Mouse (Mus musculus): ENCODE results near the gene Dnal1. TPM values are rescaled to one million over a fixed set of nuclear protein-coding genes. Genes with fewer than 3 reads are reported as not detected.
"Not testable (repeated sequence)": the region's sequence is repeated elsewhere in the genome, so short reads cannot be mapped to it uniquely, and the experiment has no call there.

Gene Dnal1
- polyA plus RNA-seq (2012; ENCODE audit: insufficient read depth, insufficient read length, low replicate concordance, missing spikeins), result not detected in 2 replicates

DNA sequence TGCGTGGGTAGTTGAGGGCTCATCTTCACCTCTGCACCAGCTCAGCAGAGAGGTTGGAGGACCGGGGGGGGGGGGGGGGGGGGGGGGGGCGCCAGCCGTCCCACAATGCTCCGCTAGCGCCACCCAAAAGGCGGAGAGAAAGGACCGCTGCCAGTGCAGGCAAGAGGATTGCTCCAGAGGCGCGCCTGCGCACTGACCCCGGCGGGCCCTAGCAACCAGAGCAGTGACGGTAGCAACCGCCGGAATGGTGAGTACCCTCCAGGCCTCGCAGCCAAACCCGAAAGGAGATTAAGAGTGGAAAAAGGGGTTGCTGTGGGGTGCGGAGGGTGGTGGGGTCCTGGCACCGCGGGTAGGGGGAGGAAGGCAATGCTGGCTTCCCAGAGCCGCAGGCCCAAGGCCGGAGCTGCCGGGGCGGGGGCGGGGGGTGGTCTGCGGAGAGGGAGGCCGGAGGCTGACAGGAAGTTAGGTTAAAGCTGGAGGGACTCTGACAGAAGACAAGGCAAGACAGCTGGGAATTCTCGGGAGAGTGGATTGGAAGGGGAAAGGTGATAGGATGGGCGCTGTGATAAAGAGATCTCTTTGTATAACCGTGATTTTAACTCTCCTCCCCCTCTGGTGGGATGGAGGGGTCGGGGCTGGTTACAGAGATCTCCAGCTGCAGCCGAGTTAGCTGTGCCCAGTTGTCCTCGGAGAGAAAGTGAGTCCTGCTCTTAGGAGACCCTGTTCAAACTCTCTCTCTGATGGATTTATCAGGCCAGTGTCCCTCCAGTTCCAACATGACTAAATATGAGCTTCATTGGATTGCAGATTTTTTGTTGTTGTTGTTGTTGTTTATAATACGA is at the start of gene Dnal1:
Dnal1 (plus strand) TSS at position 214 of the 842 bp plus-strand sequence.
- TF ChIP-seq CTCF (IDR thresholded peaks at IDR 0.05; ENCODE audit: insufficient read depth, low read depth, low read length) (no peak), POLR2A (IDR thresholded peaks at IDR 0.05; ENCODE audit: insufficient read depth, low read depth, low read length) (peak; percentile 42; the same call in 1 of the 2 replicates)
- Histone ChIP-seq H3K4me1 (ENCODE audit: control insufficient read depth, insufficient read depth, low read length) (no peaks in the 10 kb centered on the region), H3K4me3 (ENCODE audit: insufficient read depth, low read depth, low read length) (peak within 1 kb of the TSS; percentile 63), H3K27ac (ENCODE audit: insufficient read depth, low read depth, low read length) (peak within 1 kb of the TSS; percentile 38; the same call in 1 of the 2 replicates)
- WGBS, result 2% methylated on average over 34 of the region's 35 CpGs

DNA sequence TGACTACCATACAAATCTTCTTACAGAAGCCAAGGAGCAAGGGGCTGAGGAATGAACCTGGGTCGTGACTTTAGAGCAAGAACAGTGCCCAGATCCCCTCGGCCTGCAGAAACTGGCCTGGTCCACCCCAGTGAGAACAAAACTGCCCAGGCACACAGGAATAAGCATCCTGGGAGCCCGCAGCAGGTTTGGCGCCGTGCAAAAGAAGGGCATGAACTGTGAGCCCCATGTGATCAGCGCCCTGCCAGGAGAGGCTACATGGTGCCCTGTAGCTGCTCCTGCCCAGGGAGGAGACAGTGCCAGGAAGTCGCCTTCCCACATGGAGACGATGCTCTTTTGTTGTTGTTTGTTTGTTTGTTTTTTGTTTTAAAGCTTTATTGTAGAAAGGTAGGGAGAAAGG is 49.5 kb upstream of the Dnal1 start:
- WGBS, result 75% methylated on average over 8 of the region's 8 CpGs
- 0 out of 2 replicates have a peak, but pooled peaks cover under 1% of the 10 kb centered on the region for H3K4me1 ChIP-seq (ENCODE audit: control insufficient read depth, insufficient read depth, low read length)
- H3K27ac ChIP-seq (ENCODE audit: insufficient read depth, low read depth, low read length), result no peak overlapping the region
- TF ChIP-seq CTCF (IDR thresholded peaks at IDR 0.05; ENCODE audit: insufficient read depth, low read depth, low read length) (no peak), POLR2A (IDR thresholded peaks at IDR 0.05; ENCODE audit: insufficient read depth, low read depth, low read length) (no peak)
- H3K4me3 ChIP-seq (ENCODE audit: insufficient read depth, low read depth, low read length), result no peak overlapping the region

DNA sequence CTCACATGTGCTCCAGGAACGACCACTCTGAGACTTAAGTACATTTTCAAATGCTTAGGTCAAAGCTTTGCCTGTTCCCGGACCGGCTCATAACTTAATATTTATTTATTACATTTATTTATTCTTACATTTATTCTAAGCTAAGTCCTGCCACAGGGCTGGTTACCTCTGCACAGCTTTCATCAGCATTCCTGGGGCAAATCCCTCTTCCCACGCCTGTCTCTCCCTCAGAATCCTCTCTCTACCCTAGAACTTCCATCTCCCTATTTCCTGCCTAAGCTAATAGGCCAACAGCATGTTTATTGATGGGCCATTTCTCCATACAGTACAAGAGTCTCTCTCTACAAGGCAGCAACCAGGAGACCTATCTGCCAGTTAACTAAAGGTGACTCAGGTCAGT is 46.4 kb upstream of the Dnal1 start:
- 94% methylated on average over 4 of the region's 4 CpGs for WGBS
- Histone ChIP-seq H3K27ac (ENCODE audit: insufficient read depth, low read depth, low read length) (no peak overlapping the region), H3K4me1 (ENCODE audit: control insufficient read depth, insufficient read depth, low read length) (peaks cover 5% of the 10 kb centered on the region), H3K4me3 (ENCODE audit: insufficient read depth, low read depth, low read length) (no peak overlapping the region)
- TF ChIP-seq POLR2A (IDR thresholded peaks at IDR 0.05; ENCODE audit: insufficient read depth, low read depth, low read length) (no peak), CTCF (IDR thresholded peaks at IDR 0.05; ENCODE audit: insufficient read depth, low read depth, low read length) (no peak)

DNA sequence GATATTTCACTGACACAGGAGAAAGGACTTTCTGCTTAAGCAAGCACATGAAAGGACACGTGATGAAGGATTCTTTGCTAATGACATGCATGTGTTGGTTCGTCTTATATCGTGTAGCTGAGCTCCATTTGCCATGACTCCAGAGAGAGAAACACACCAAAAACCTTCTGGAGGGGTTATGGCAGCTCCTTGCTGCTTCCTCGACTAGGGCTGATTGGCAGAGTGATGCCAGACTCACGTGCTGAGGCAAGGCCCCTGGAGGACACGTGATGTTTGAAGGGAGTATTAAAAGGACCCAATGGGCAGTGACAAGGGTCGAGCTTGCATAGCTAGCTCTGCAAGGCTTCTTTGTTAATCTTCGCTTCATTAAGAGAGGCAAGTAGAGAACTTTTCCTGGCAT is 45.9 kb upstream of the Dnal1 start:
- WGBS, result 70% methylated on average over 8 of the region's 8 CpGs
- Histone ChIP-seq H3K27ac (ENCODE audit: insufficient read depth, low read depth, low read length) (no peak overlapping the region), H3K4me3 (ENCODE audit: insufficient read depth, low read depth, low read length) (no peak overlapping the region), H3K4me1 (ENCODE audit: control insufficient read depth, insufficient read depth, low read length) (peaks cover 5% of the 10 kb centered on the region)
- TF ChIP-seq POLR2A (IDR thresholded peaks at IDR 0.05; ENCODE audit: insufficient read depth, low read depth, low read length) (no peak), CTCF (IDR thresholded peaks at IDR 0.05; ENCODE audit: insufficient read depth, low read depth, low read length) (no peak)

DNA sequence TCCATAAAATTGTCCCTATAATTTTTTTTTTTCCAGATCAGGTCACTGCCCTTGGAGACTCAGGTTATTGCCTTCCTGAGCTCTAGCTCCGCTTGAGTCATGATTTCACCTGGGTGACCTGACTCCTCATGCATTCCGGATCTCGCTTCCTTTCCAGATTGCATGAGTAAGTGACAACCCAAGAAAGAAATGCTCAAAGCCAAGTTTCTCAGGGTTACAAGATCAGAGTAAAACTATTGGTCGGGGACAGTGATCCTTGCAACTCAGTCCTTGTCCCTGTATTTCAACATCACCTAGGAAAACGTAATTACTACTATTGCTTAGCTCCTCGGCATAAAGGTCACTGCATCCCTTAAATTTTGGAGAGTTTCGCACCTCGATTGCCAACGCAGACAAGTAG is 45.2 kb upstream of the Dnal1 start, which contains the start of gene Acot5:
Acot5 (plus strand) TSS at position 340 of the 400 bp plus-strand sequence.
- Histone ChIP-seq H3K4me1 (ENCODE audit: control insufficient read depth, insufficient read depth, low read length) (peaks cover 5% of the 10 kb centered on the region), H3K4me3 (ENCODE audit: insufficient read depth, low read depth, low read length) (peak within 1 kb of the TSS; percentile 44), H3K27ac (ENCODE audit: insufficient read depth, low read depth, low read length) (no peak within 1 kb of the TSS)
- 58% methylated on average over 9 of the region's 9 CpGs for WGBS
- no peak for TF ChIP-seq POLR2A (IDR thresholded peaks at IDR 0.05; ENCODE audit: insufficient read depth, low read depth, low read length)
- no peak for TF ChIP-seq CTCF (IDR thresholded peaks at IDR 0.05; ENCODE audit: insufficient read depth, low read depth, low read length)

DNA sequence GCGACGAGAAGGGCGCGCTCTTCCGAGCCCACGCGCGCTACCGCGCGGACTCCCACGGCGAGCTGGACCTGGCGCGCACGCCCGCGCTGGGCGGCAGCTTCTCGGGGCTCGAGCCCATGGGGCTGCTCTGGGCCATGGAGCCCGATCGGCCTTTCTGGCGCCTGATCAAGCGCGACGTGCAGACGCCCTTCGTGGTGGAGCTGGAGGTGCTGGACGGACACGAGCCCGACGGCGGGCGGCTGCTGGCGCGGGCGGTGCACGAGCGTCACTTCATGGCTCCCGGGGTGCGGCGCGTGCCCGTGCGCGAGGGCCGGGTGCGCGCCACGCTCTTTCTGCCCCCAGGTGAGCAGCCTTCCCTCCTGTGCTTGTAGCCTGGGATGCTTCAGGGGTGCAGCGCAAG is 44.6 kb upstream of the Dnal1 start:
- H3K4me1 ChIP-seq (ENCODE audit: control insufficient read depth, insufficient read depth, low read length); H3K27ac ChIP-seq (ENCODE audit: insufficient read depth, low read depth, low read length): not testable (repeated sequence)
- H3K4me3 ChIP-seq (ENCODE audit: insufficient read depth, low read depth, low read length), result peak overlapping the region; percentile 44
- WGBS, result 2% methylated on average over 52 of the region's 52 CpGs

DNA sequence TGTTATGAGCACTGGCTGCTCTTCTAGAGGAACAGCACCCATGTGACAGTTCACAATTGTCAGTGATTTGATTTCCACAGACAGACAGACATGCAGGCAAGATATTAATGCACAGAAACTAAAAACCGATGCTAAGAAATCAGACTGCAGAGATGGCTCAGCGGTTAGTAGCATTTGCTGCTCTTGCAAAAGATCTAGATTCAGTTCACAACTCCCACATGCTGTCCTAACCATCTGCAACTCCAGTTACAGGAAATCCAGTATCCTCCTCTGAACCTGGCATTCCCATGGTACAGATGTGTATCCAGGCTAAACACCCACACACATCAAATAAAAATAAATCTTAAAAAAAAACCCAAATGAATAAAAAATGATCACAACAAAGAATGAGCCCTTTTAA is 42.5 kb upstream of the Dnal1 start:
- no peak overlapping the region for H3K4me3 ChIP-seq (ENCODE audit: insufficient read depth, low read depth, low read length)
- H3K27ac ChIP-seq (ENCODE audit: insufficient read depth, low read depth, low read length), result no peak overlapping the region
- TF ChIP-seq CTCF (IDR thresholded peaks at IDR 0.05; ENCODE audit: insufficient read depth, low read depth, low read length) (no peak), POLR2A (IDR thresholded peaks at IDR 0.05; ENCODE audit: insufficient read depth, low read depth, low read length) (no peak)
- WGBS, result 53% methylated on average over 2 of the region's 2 CpGs
- peaks cover 5% of the 10 kb centered on the region for H3K4me1 ChIP-seq (ENCODE audit: control insufficient read depth, insufficient read depth, low read length)

DNA sequence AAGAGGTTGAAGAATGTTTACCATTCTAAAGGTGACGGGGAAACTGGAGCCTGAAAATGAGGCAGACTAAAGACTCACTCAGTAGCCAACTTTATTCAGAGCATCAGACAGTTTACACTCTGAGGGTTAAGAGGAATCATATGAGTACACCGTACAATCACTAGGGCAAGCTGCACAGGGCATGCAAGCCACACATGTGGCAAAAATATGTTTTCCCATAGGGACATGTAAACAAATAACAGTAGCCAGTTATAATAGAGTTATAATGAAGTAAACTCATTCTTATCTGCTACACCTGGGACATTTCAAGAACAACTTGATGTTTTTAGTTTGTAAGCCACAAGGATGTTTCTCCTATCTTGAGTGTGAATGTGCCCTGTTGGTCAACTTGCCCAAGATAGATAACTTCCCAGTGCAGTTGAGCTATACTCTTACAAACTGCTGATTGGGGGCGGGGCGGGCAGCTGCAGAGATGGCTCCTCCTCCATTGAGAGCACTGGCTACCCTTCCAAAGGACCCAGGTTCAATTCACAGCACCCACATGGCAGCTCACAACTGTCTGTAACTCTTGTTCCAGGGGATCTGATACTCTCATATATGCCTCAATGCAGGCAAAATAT is 36.7 kb upstream of the Dnal1 start:
- TF ChIP-seq CTCF (IDR thresholded peaks at IDR 0.05; ENCODE audit: insufficient read depth, low read depth, low read length) (no peak), POLR2A (IDR thresholded peaks at IDR 0.05; ENCODE audit: insufficient read depth, low read depth, low read length) (no peak)
- H3K4me3 ChIP-seq (ENCODE audit: insufficient read depth, low read depth, low read length), result no peak overlapping the region
- H3K4me1 ChIP-seq (ENCODE audit: control insufficient read depth, insufficient read depth, low read length), result no peaks in the 10 kb centered on the region
- WGBS, result 89% methylated on average over 4 of the region's 4 CpGs
- no peak overlapping the region for H3K27ac ChIP-seq (ENCODE audit: insufficient read depth, low read depth, low read length)

DNA sequence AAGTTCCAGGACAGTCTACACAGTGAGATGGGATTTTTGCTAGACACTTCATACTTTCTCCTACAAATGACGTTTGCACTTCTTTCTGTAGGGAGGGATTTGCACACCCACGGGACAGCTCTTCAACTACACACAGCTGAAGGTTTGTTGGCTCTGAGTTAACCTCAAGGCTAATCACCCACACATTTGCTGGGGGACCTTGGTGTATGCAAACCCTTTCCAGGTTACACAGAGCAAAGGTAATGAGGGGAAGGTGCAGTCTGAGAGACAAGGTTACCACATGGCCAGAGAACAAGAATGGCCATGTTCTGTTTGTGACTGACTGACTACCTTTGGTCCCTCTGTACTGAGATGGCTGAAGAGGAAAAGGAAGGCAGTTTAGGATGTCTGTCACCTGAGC is 30.3 kb upstream of the Dnal1 start:
- H3K4me1 ChIP-seq (ENCODE audit: control insufficient read depth, insufficient read depth, low read length), result no peaks in the 10 kb centered on the region
- no peak for TF ChIP-seq CTCF (IDR thresholded peaks at IDR 0.05; ENCODE audit: insufficient read depth, low read depth, low read length)
- no peak for TF ChIP-seq POLR2A (IDR thresholded peaks at IDR 0.05; ENCODE audit: insufficient read depth, low read depth, low read length)
- WGBS, result 81% methylated on average over 2 of the region's 2 CpGs
- H3K4me3 ChIP-seq (ENCODE audit: insufficient read depth, low read depth, low read length), result no peak overlapping the region
- no peak overlapping the region for H3K27ac ChIP-seq (ENCODE audit: insufficient read depth, low read depth, low read length)
